Mouse (Mus musculus): ENCODE results near the gene Pde6b. TPM values are rescaled to one million over a fixed set of nuclear protein-coding genes. Genes with fewer than 3 reads are reported as not detected.

Gene Pde6b
- polyA plus RNA-seq, 1 experiment from 2014 or later, result not detected

GRCm38 (mm10) chr5:108465131-108465891 is 77.1 kb downstream of the Pde6b start:
- no peak overlapping the region for H3K4me2 ChIP-seq (replicated peaks; ENCODE audit: low read depth, low read length)
- no peak for ATAC-seq
- WGBS, result 78% methylated on average over 6 of the region's 6 CpGs

GRCm38 (mm10) chr5:108466647-108467046 is 78.5 kb downstream of the Pde6b start:
- ATAC-seq (no peak), DNase-seq (ENCODE audit: low spot score) (no peak)
- Histone ChIP-seq H3K27ac (ENCODE audit: low read length) (no peak overlapping the region), H3K27me3 (replicated peaks; ENCODE audit: insufficient read depth, low read length) (no peaks in the 10 kb centered on the region), H3K9me3 (ENCODE audit: low read length) (no peaks in the 10 kb centered on the region), H3K4me2 (replicated peaks; ENCODE audit: low read depth, low read length) (no peak overlapping the region), H3K4me1 (ENCODE audit: insufficient read depth, low read depth, low read length) (peaks cover 23% of the 10 kb centered on the region), H3K4me3 (ENCODE audit: low read depth, low read length) (no peak overlapping the region), H3K9ac (replicated peaks; ENCODE audit: low read depth) (no peak overlapping the region), H3K36me3 (ENCODE audit: insufficient read depth, low read length) (no peaks in the 10 kb centered on the region)
- WGBS, result 91% methylated on average over 1 of the region's 1 CpGs
- no peak for TF ChIP-seq CTCF (IDR thresholded peaks at IDR 0.05)
- TF ChIP-seq EP300 (IDR thresholded peaks at IDR 0.05), result no peak

More at GRCm38 (mm10) chr5:108465131-108465891, 77.1 kb downstream of the Pde6b start:
- H3K27me3 ChIP-seq (replicated peaks; ENCODE audit: insufficient read depth, low read length), result no peaks in the 10 kb centered on the region
- no peak overlapping the region for H3K27ac ChIP-seq (ENCODE audit: low read length)
- DNase-seq (ENCODE audit: low spot score), result no peak
- H3K4me3 ChIP-seq (ENCODE audit: low read depth, low read length), result no peak overlapping the region
- H3K9me3 ChIP-seq (ENCODE audit: low read length), result no peaks in the 10 kb centered on the region
- no peaks in the 10 kb centered on the region for H3K36me3 ChIP-seq (ENCODE audit: insufficient read depth, low read length)
- peaks cover 23% of the 10 kb centered on the region for H3K4me1 ChIP-seq (ENCODE audit: insufficient read depth, low read depth, low read length)
- TF ChIP-seq EP300 (IDR thresholded peaks at IDR 0.05) (no peak), CTCF (IDR thresholded peaks at IDR 0.05) (no peak)
- no peak overlapping the region for H3K9ac ChIP-seq (replicated peaks; ENCODE audit: low read depth)

GRCm38 (mm10) chr5:108469617-108470016 is 81.4 kb downstream of the Pde6b start:
- WGBS, result 64% methylated on average over 7 of the region's 7 CpGs
- no peak overlapping the region for H3K4me3 ChIP-seq (ENCODE audit: low read depth, low read length)
- DNase-seq (ENCODE audit: low spot score), result no peak
- H3K36me3 ChIP-seq (ENCODE audit: insufficient read depth, low read length), result peaks cover 14% of the 10 kb centered on the region; the same call in 1 of the 2 replicates
- H3K9ac ChIP-seq (replicated peaks; ENCODE audit: low read depth), result no peak overlapping the region
- no peaks in the 10 kb centered on the region; the same call in 1 of the 2 replicates for H3K4me1 ChIP-seq (ENCODE audit: insufficient read depth, low read depth, low read length)
- no peak for ATAC-seq
- no peak overlapping the region for H3K27ac ChIP-seq (ENCODE audit: low read length)
- TF ChIP-seq EP300 (IDR thresholded peaks at IDR 0.05), result no peak
- TF ChIP-seq CTCF (IDR thresholded peaks at IDR 0.05), result no peak
- no peaks in the 10 kb centered on the region for H3K27me3 ChIP-seq (replicated peaks; ENCODE audit: insufficient read depth, low read length)
- H3K4me2 ChIP-seq (replicated peaks; ENCODE audit: low read depth, low read length), result no peak overlapping the region
- no peaks in the 10 kb centered on the region for H3K9me3 ChIP-seq (ENCODE audit: low read length)

- Histone ChIP-seq H3K27ac (ENCODE audit: low read length) (peak overlapping the region; percentile 14; the same call in 1 of the 2 replicates), H3K27me3 (replicated peaks; ENCODE audit: insufficient read depth, low read length) (no peaks in the 10 kb centered on the region), H3K4me1 (ENCODE audit: insufficient read depth, low read depth, low read length) (no peaks in the 10 kb centered on the region), H3K9ac (replicated peaks; ENCODE audit: low read depth) (no peak overlapping the region), H3K4me2 (replicated peaks; ENCODE audit: low read depth, low read length) (no peak overlapping the region), H3K36me3 (ENCODE audit: insufficient read depth, low read length) (peaks cover 42% of the 10 kb centered on the region), H3K9me3 (ENCODE audit: low read length) (no peaks in the 10 kb centered on the region), H3K4me3 (ENCODE audit: low read depth, low read length) (no peak overlapping the region)
- ATAC-seq (peak; percentile 97), DNase-seq (ENCODE audit: low spot score) (peak; percentile 85)
- TF ChIP-seq CTCF (IDR thresholded peaks at IDR 0.05) (no peak), EP300 (IDR thresholded peaks at IDR 0.05) (peak; percentile 82)
- WGBS, result 50% methylated on average over 4 of the region's 4 CpGs
These were observed 85.5 kb downstream of the Pde6b start for GRCm38 (mm10) chr5:108473737-108474136.

- Histone ChIP-seq H3K27me3 (replicated peaks; ENCODE audit: insufficient read depth, low read length) (no peaks in the 10 kb centered on the region), H3K4me2 (replicated peaks; ENCODE audit: low read depth, low read length) (no peak overlapping the region), H3K27ac (ENCODE audit: low read length) (no peak overlapping the region), H3K9ac (replicated peaks; ENCODE audit: low read depth) (no peak overlapping the region), H3K9me3 (ENCODE audit: low read length) (no peaks in the 10 kb centered on the region), H3K4me1 (ENCODE audit: insufficient read depth, low read depth, low read length) (no peaks in the 10 kb centered on the region), H3K4me3 (ENCODE audit: low read depth, low read length) (no peak overlapping the region), H3K36me3 (ENCODE audit: insufficient read depth, low read length) (peaks cover 42% of the 10 kb centered on the region)
- ATAC-seq, result no peak
- WGBS, result 88% methylated on average over 3 of the region's 3 CpGs
- no peak for DNase-seq (ENCODE audit: low spot score)
- TF ChIP-seq EP300 (IDR thresholded peaks at IDR 0.05) (no peak), CTCF (IDR thresholded peaks at IDR 0.05) (no peak)
These were observed 87.8 kb downstream of the Pde6b start for GRCm38 (mm10) chr5:108475977-108476376.

Other genes with a start within 250 kb of the Pde6b start
- gene Dr1, start 119.5 kb upstream of the Pde6b start, polyA plus RNA-seq (2015; fragmentation: Nextera tagmentation; extraction: Ambion mirVana), result 27.7 and 32.5 TPM in 2 replicates
- gene Pigg, start 75.8 kb upstream of the Pde6b start, polyA plus RNA-seq (2015; fragmentation: Nextera tagmentation; extraction: Ambion mirVana), result 4.6 and 6.4 TPM in 2 replicates
- 0.06 and 0.07 TPM in 2 replicates for gene Gm42517, start 20.5 kb upstream of the Pde6b start, polyA plus RNA-seq (2015; fragmentation: Nextera tagmentation; extraction: Ambion mirVana)
- gene Atp5k, start 46.1 kb downstream of the Pde6b start, polyA plus RNA-seq (2015; fragmentation: Nextera tagmentation; extraction: Ambion mirVana), result 268 and 291 TPM in 2 replicates
- 0.54 and 0.55 TPM in 2 replicates for gene Mfsd7a, start 60.5 kb downstream of the Pde6b start, polyA plus RNA-seq (2015; fragmentation: Nextera tagmentation; extraction: Ambion mirVana)
- 10.3 and 10.7 TPM in 2 replicates for gene Pcgf3, start 72.8 kb downstream of the Pde6b start, polyA plus RNA-seq (2015; fragmentation: Nextera tagmentation; extraction: Ambion mirVana)
- 0.16 and 0.24 TPM in 2 replicates for gene Cplx1, start 161.6 kb downstream of the Pde6b start, polyA plus RNA-seq (2015; fragmentation: Nextera tagmentation; extraction: Ambion mirVana)
- 36.8 and 39.9 TPM in 2 replicates for gene Gak, start 241.4 kb downstream of the Pde6b start, polyA plus RNA-seq (2015; fragmentation: Nextera tagmentation; extraction: Ambion mirVana)
- 24.8 and 26.3 TPM in 2 replicates for gene Tmem175, start 241.4 kb downstream of the Pde6b start, polyA plus RNA-seq (2015; fragmentation: Nextera tagmentation; extraction: Ambion mirVana)

Data from lung, postnatal 0 days (tissue).